ENCODE assay signal across 19 mouse cellular contexts in the genomic region with DNA sequence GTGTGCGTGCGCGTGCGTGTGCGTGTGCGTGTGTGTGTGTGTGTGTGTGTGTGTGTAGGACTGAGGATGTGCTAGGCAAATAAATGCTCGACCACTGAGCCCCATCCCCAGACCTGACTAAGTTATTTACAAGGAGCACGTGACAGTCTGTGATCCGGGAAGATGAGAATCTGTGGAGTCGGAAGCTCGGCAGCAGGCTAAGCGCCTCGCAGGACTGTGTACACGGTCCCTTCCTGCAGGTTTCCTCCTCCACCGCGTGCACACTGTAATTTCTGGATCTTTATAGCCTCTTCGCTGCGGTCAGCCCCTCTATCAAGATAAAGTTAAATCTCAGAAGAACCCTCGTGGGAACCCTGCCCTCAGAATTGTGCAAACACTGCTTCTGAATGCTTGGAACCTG. TPM values are rescaled to one million over a fixed set of nuclear protein-coding genes. Genes with fewer than 3 reads are reported as not detected.
A peak's percentile ranks its signal among the peaks of the same experiment; 100 is the strongest.
DNase-seq lines count a peak whose midpoint lies in the region; ATAC-seq and TF ChIP-seq lines count a peak whose summit lies in the region.
"Had no signal": no experiment of that assay in that cellular context is flagged by ENCODE, and none has a peak within 500 bp of the region (broad histone marks: within the 10 kb centered on the region; RNA-seq: fewer than 3 reads in every experiment).

No protein-coding gene starts in this region.

- intact Hi-C loops in gastrocnemius, adult 2 months (cut with DNase I), result no loop called here

- no peak overlapping the region for H3K4me2 ChIP-seq in kidney, embryonic 16.5 days (replicated peaks; ENCODE audit: low read depth, low read length)
- peak overlapping the region; percentile 15; the same call in 1 of the 2 replicates for H3K4me2 ChIP-seq in midbrain, embryonic 16.5 days (ENCODE audit: low read length)
- H3K4me2 ChIP-seq: forebrain, embryonic 13.5 days had no signal

- H3K9ac ChIP-seq in kidney, embryonic 16.5 days (replicated peaks; ENCODE audit: low read length), result no peak overlapping the region
- no peak overlapping the region for H3K9ac ChIP-seq in ES-Bruce4 (ENCODE audit: low read depth, poor library complexity, severe bottlenecking)
- no peak overlapping the region for H3K9ac ChIP-seq in midbrain, embryonic 16.5 days (ENCODE audit: low read depth, low read length)
- H3K9ac ChIP-seq: forebrain, embryonic 13.5 days had no signal

- no peaks in the 10 kb centered on the region for H3K9me3 ChIP-seq in kidney, embryonic 16.5 days (ENCODE audit: low read length)
- no peaks in the 10 kb centered on the region for H3K9me3 ChIP-seq in ES-Bruce4 (replicated peaks; ENCODE audit: control insufficient read depth, insufficient read depth, low read length, poor library complexity, severe bottlenecking)
- H3K9me3 ChIP-seq in midbrain, embryonic 16.5 days (replicated peaks; ENCODE audit: control insufficient read depth, low read length, poor library complexity, severe bottlenecking), result no peaks in the 10 kb centered on the region
- H3K9me3 ChIP-seq in forebrain, embryonic 10.5 days, result no peaks in the 10 kb centered on the region
- H3K9me3 ChIP-seq: forebrain, embryonic 13.5 days had no signal

- DNase-seq in kidney, adult 2 months, result no peak
- DNase-seq in ZHBTc4 (ENCODE audit: low read depth, low spot score), result peak; percentile 35
- no peak for DNase-seq in forebrain, embryonic 10.5 days (ENCODE audit: extremely low spot score, low spot score)
- DNase-seq in gastrocnemius, adult 2 months, result no peak
- DNase-seq: adrenal gland, adult 2 months; cerebellum, postnatal 25 days; gastrocnemius, postnatal 36 days; heart, postnatal 10 days; layer of hippocampus, postnatal 36 days; lung, postnatal 14 days; spleen, adult 18-20 months; thymus, adult 2 months had no signal

- peaks cover 5% of the 10 kb centered on the region for H3K4me1 ChIP-seq in kidney, embryonic 16.5 days (ENCODE audit: insufficient read depth, low read length)
- no peaks in the 10 kb centered on the region for H3K4me1 ChIP-seq in kidney, adult 2 months (ENCODE audit: control insufficient read depth, insufficient read depth, low read length)
- no peaks in the 10 kb centered on the region for H3K4me1 ChIP-seq in ES-Bruce4 (ENCODE audit: control insufficient read depth, insufficient read depth, low read length)
- H3K4me1 ChIP-seq in midbrain, embryonic 16.5 days (ENCODE audit: control insufficient read depth, insufficient read depth, low read length), result peaks cover 2% of the 10 kb centered on the region
- H3K4me1 ChIP-seq in forebrain, embryonic 10.5 days, result peaks cover 16% of the 10 kb centered on the region
- H3K4me1 ChIP-seq: megakaryocyte, embryonic 14.5 days had no signal

- no peak for TF ChIP-seq CTCF in kidney, adult 2 months (conservative IDR thresholded peaks at IDR 0.05; ENCODE audit: insufficient read depth, insufficient read length, low read depth, low read length)
- no peak for TF ChIP-seq CTCF in ES-Bruce4 (IDR thresholded peaks at IDR 0.05; ENCODE audit: low read depth, low read length)
- TF ChIP-seq CTCF in gastrocnemius, adult 2 months (IDR thresholded peaks at IDR 0.05), result no peak

- no peak for TF ChIP-seq EP300 in ES-Bruce4 (IDR thresholded peaks at IDR 0.05; ENCODE audit: insufficient read depth, low read depth, low read length)

- H3K27ac ChIP-seq in kidney, embryonic 16.5 days (ENCODE audit: low read length), result no peak overlapping the region
- no peak overlapping the region for H3K27ac ChIP-seq in kidney, adult 2 months (ENCODE audit: insufficient read depth, low read depth, low read length)
- H3K27ac ChIP-seq in ES-Bruce4 (ENCODE audit: insufficient read depth, low read length), result no peak overlapping the region
- H3K27ac ChIP-seq in midbrain, embryonic 16.5 days (ENCODE audit: low read length), result no peak overlapping the region
- no peak overlapping the region for H3K27ac ChIP-seq in forebrain, embryonic 10.5 days
- no peak overlapping the region for H3K27ac ChIP-seq in gastrocnemius, adult 2 months
- H3K27ac ChIP-seq: forebrain, embryonic 13.5 days had no signal

- H3K27me3 ChIP-seq in kidney, embryonic 16.5 days (ENCODE audit: insufficient read depth, low read length), result no peaks in the 10 kb centered on the region
- no peaks in the 10 kb centered on the region for H3K27me3 ChIP-seq in kidney, adult 2 months (replicated peaks; ENCODE audit: control insufficient read depth, insufficient read depth, low read length)
- H3K27me3 ChIP-seq in ES-Bruce4 (ENCODE audit: control insufficient read depth, insufficient read depth, low read length, poor library complexity, severe bottlenecking), result no peaks in the 10 kb centered on the region
- H3K27me3 ChIP-seq in midbrain, embryonic 16.5 days (ENCODE audit: control insufficient read depth, insufficient read depth, low read depth, low read length), result no peaks in the 10 kb centered on the region
- no peaks in the 10 kb centered on the region for H3K27me3 ChIP-seq in forebrain, embryonic 10.5 days (ENCODE audit: poor library complexity, severe bottlenecking)
- H3K27me3 ChIP-seq: forebrain, embryonic 13.5 days; megakaryocyte, embryonic 14.5 days had no signal

- peak; percentile 58; the same call in 1 of the 2 replicates for ATAC-seq in kidney, embryonic 16.5 days (ENCODE audit: low FRiP score, low TSS enrichment)
- ATAC-seq in midbrain, embryonic 16.5 days, result peak; percentile 53; the same call in 1 of the 2 replicates
- ATAC-seq: forebrain, embryonic 13.5 days; inflammation-experienced regulatory T-cells, adult 6 months had no signal

- WGBS in kidney, embryonic 16.5 days, result 58% methylated on average over 19 of the region's 19 CpGs
- 72% methylated on average over 19 of the region's 19 CpGs for WGBS in kidney, adult 2 months
- WGBS in midbrain, embryonic 16.5 days, result 61% methylated on average over 19 of the region's 19 CpGs
- 90% methylated on average over 19 of the region's 19 CpGs for WGBS in forebrain, embryonic 10.5 days

- no peak overlapping the region for H3K4me3 ChIP-seq in kidney, embryonic 16.5 days (ENCODE audit: low read length)
- H3K4me3 ChIP-seq in kidney, adult 2 months (ENCODE audit: insufficient read depth, low read depth, low read length), result no peak overlapping the region
- H3K4me3 ChIP-seq in ES-Bruce4 (ENCODE audit: low read depth, low read length), result peak overlapping the region; percentile 20; the same call in 1 of the 2 replicates
- H3K4me3 ChIP-seq in midbrain, embryonic 16.5 days (ENCODE audit: low read depth, low read length), result no peak overlapping the region
- H3K4me3 ChIP-seq in forebrain, embryonic 10.5 days, result no peak overlapping the region
- H3K4me3 ChIP-seq in gastrocnemius, adult 2 months, result no peak overlapping the region
- H3K4me3 ChIP-seq: forebrain, embryonic 13.5 days; megakaryocyte, embryonic 14.5 days had no signal

- TF ChIP-seq POLR2A in kidney, adult 2 months (IDR thresholded peaks at IDR 0.05; ENCODE audit: low read depth, low read length), result no peak
- TF ChIP-seq POLR2A in ES-Bruce4 (IDR thresholded peaks at IDR 0.05; ENCODE audit: insufficient read depth, low read length), result no peak

- peaks cover 9% of the 10 kb centered on the region for H3K36me3 ChIP-seq in kidney, embryonic 16.5 days (ENCODE audit: insufficient read depth, low read length)
- no peaks in the 10 kb centered on the region for H3K36me3 ChIP-seq in kidney, adult 2 months (ENCODE audit: control insufficient read depth, insufficient read depth, low read length)
- no peaks in the 10 kb centered on the region for H3K36me3 ChIP-seq in ES-Bruce4 (ENCODE audit: control insufficient read depth, insufficient read depth, low read length, poor library complexity, severe bottlenecking)
- no peaks in the 10 kb centered on the region for H3K36me3 ChIP-seq in midbrain, embryonic 16.5 days (ENCODE audit: control insufficient read depth, insufficient read depth, low read length)
- peaks cover 51% of the 10 kb centered on the region for H3K36me3 ChIP-seq in forebrain, embryonic 10.5 days (replicated peaks)

RNA-seq across cellular contexts. Expression of a gene that starts 18.4 kb away (rescaled TPM):
- polyA plus RNA-seq in kidney, embryonic 16.5 days (2015; fragmentation: Nextera tagmentation; extraction: Ambion mirVana), result 45.6 and 50.7 TPM in 2 replicates
- polyA plus RNA-seq in kidney, adult 2 months (2012; rRNA removed), result 8.1 and 11.4 TPM in 2 replicates
- 20.2 and 20.3 TPM in 2 replicates for polyA plus RNA-seq in ES-Bruce4 (2011; ENCODE audit: insufficient read depth, insufficient read length, low read depth, missing spikeins)
- 5.4 and 5.6 TPM in 2 replicates for polyA plus RNA-seq in midbrain, embryonic 16.5 days (2015; fragmentation: Nextera tagmentation; extraction: Ambion mirVana)
- polyA plus RNA-seq in forebrain, embryonic 10.5 days (2016; fragmentation: Nextera tagmentation; extraction: Ambion mirVana), result 23.4 and 24.9 TPM in 2 replicates
- total RNA-seq in gastrocnemius, adult 2 months (2021), result under 1 TPM; 0.17 to 0.20 TPM
- total RNA-seq: MEL had no signal
- polyA plus RNA-seq: inflammation-experienced regulatory T-cells, adult 6 months had no signal
